Mouse (Mus musculus) gastrocnemius, postnatal 10 days (tissue): Measurements from ENCODE around the gene Nufip1. TPM values are rescaled to one million over a fixed set of nuclear protein-coding genes. Genes with fewer than 3 reads are reported as not detected.

Experiments
- DNase-seq: peaks from one replicate; pipeline ENCODE4 v3.0.0; 2021; ENCODE audit warnings: mixed read lengths
- long read RNA-seq, 2 experiments: library from polyadenylated mRNA; stranded (forward); transcript quantifications; one replicate each; pipeline ENCODE4 v2.0.0; 2021
- total RNA-seq, 2 experiments: library from RNA; stranded (reverse); gene quantifications; 2 replicates each; pipeline ENCODE4 v1.2.3; 2021

Nufip1 gene
- total RNA-seq = 1 to 10 TPM; 4.5 to 4.8 TPM
- long read RNA-seq, experiment 1, transcript Nufip1-201 (10 exons, 3,974 nt) = major isoform, 11 of 11 reads
- long read RNA-seq, experiment 1, partial matches to known transcripts = 0 of 11 reads
- long read RNA-seq, experiment 1, other reads (novel, unspliced or antisense) = 0 of 11 reads
- long read RNA-seq, experiment 2, transcript Nufip1-201 (10 exons, 3,974 nt) = major isoform, 13 of 15 reads
- long read RNA-seq, experiment 2, partial matches to known transcripts = 0 of 15 reads
- long read RNA-seq, experiment 2, other reads (novel, unspliced or antisense) = 2 of 15 reads

DNA sequence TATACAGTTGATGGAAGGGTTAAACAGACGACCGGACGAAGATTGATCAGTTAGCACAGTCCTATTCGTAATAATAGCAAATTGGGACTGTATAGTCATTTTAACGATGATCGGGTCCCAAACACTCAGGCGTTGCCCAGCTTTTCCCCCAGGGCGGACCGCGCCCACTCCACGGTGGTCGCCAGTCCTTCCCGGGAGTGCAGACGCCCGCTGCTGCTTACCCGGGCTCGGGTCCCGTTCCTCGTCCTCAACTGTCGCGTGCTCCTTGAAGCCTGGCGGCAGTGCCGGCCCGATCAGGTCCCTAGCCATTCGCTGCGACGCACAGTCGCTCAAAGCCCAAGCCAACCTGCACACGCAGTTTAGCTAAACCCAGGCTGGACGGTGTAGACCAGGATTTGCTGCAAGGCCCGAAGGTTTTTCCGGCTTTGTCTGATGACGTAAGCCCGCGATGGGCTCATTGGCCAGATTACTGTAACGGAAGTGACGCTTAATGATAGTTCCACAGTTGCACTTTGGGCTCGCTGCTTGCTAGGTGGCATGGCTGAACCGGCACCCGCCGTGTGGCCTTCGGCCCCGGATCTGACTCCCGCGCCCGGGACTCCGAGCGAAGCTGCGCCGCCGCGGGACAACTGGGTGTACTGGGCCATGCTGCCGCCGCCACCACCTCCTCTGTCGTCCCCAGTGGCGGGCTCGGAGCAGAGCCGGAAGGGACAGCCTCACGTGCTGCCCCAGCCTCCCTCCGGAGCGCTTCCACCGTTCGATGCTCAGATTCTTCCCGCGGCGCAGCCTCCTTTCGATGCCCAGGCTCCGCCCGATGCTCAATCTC is at the start of gene Nufip1, which contains the start of gene Gpalpp1:
Gene Nufip1, plus strand, starts transcription at position 496 of the 826 bp plus-strand sequence.
Gene Gpalpp1, minus strand, starts transcription at position 365 of the 826 bp plus-strand sequence.
- DNase-seq = peak; percentile 76

DNA sequence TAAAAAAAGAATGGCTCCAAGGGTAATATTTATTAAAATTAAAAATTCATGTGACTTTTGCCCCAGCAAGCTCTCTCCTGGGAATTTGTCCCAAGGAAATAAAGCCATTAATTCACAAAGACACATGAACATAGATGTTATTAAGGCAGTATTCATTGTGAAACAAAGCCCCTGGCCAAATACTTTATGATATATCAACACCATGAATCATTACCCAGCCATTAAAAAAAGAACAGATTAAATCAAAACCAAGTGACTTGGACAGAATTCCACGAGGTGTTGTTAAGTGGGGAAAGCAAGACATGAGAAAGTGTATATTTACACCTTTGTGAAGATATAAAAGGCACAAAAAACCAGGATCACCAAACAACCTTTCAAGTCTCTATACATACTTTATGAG is 43.5 kb upstream of the Nufip1 start:
- no peak for DNase-seq

DNA sequence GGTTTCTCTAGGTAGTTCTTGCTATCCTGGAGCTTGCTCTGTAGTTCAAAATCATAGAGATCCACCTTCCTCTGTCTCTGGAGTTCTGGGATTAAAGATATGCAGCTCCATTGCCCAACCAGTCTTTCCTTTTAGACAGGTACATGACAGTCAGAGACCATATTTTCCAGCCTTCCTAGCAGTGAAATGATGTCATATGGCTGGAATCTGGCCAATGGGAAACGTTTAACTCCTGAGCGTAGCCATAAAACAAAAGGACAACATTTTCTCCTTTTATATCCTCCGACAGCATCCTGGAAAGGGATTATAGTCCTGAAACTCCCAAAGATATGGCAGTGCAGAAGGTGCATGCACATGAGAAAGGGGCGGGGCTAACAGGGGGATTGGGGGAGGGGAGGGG is 42.4 kb upstream of the Nufip1 start:
- no peak for DNase-seq

DNA sequence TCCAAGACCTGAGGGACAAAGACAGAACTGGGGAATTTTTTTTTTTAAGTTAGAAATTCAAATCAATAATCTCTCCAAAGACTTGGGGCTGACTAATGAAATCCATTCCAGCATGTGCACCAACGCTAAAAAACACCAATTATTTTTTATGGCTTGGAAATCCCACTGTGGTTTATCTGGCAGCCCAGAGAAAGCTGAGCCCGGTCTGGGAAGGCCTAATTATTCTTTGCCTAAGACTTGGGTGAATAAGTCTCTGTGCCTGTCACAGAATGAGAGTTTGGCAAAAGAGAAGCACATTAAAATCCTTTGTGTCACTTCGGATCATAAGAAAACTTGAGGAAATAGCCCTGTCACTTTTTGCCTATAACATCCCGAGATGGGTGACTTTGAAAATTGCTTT is 41.4 kb upstream of the Nufip1 start:
- DNase-seq = no peak

DNA sequence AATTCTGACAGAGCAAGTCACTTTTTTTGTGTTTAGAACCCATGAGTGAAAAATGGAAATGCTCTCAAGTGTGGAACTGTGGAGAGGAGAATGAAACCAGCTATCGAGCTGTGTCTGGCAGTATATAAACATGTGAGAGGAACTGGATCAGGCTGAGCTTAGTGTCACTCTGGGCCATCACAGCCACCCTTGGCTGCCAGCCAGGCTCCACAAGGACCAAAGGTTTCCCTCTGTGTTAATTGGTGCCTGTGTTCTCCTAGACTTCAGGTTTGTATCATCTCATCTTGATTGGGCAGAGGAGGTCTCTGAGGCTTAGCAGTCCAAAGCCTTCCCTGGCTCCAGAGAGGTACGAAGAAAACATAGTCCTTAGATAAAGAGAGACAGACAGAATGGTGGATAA is 38.1 kb upstream of the Nufip1 start:
- DNase-seq = no peak

DNA sequence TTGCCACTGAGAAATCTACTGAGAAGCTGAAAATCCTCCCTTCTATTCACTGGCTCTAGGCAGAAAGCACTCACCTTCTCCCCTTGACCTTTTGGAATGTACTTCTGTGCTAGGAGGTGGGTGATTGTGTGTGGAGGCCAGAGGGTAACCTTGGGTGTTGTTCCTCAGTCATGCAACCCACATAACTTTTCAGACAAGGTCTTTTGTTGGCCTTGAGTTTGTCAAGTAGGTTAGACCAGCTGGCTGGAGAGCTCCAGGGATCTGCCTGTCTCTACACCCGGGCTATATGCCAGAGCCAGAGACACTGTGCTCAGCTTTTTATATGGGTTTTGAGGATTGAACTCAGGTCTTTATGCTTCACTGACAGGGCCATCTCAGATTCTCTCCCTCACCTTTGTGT is 36.5 kb upstream of the Nufip1 start:
- no peak for DNase-seq

DNA sequence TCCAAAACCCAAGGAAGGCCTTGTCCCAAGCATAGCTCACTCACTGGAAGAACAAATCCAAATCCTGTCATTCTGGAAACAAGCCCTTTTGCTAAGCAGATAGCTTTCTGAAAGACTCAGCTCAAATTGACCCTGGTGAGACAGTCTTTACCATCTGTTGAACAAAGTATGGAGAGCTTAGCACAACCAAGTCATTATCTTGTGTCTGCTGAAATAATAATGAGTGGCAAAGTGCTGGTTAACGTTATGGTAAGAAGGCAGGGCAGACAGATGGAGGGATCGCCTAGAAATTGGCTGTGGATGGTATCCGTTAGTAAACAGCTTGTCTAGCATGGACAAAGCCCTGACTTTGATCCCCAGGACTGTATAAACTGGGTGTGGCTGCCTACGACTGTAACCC is 35.0 kb upstream of the Nufip1 start:
- DNase-seq = no peak

DNA sequence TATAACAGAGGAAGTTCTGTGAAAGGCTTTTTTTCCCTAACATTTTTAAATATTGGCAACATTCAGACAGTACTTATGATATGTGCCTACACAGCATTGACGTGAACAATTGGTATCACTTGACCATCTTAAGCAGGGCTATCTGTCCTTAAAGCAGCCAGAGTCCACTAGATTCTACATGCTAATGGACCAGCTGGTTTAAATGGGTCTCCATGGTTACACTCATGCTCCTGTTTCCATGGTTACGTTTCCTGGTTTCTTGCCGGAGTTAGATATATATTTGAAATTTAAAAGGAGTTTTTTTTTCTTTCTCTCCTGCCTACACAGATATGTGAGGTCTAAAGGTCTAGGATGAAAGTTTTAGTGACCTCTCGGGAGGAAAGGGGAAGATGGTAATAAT is 34.1 kb upstream of the Nufip1 start:
- no peak for DNase-seq

DNA sequence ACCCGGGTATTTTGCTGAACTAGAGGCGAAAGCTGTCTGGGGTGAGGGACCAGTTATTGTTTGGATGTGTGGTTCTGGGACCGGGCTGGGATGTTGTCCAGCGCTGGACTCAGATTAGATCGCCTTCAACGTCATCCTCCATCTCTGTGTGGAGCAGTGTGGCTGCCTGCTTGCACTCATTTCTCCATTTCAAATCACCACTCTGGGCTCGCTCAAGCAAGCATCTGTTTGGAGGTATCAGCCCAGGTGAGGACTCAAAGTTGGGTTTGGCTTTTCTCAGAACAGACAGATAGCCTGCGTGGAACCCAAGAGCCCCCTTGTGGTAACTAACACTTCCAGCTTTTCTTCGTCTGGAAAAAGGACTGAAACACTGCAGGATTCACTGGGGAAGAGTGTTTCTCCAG is 33.6 kb upstream of the Nufip1 start:
- peak; percentile 25 for DNase-seq

DNA sequence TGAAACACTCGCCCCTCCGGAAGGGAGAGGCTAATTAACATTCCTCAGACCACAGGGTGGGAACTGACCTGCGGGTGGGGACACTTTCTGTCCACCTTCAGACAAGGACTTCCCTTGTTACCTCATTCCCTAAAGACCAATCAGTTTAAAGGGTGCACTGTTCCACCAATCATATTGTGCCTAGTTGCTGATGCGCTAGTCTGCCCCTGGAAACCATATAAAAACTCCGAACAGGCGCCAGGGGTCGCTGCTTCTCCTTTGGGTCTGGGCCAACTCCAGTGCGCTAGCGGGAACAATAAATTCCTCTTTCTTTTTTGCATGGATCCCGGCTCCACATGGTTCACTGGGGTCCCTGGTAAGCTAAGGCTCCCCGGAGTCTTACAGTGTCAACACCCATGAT is 29.2 kb upstream of the Nufip1 start:
- DNase-seq = peak; percentile 30

DNA sequence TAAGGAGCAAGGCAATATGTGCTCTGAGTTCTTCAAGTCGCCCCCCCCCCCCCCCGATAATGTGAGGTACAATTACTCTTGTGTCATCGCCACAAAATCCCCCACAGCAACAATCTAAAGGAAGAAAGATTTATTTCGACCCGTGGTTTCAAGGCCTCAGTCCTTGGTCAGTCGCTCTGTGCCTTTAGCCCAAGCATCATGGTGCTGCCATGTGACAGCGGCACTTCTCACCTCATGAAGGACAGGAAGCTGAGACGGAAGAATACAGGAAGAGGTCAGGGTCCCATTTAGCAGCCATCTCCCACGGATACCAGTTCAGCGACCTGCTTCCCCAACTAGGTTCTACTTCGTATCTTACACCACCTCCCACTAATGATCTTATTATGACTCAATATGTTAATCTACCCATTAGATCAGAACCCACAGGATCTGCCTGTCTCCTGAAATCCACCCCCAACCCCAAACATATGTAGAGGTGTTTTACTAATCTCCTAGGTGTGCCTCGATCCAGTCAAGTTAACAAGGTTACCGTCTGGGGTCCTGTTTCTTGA is 28.5 kb upstream of the Nufip1 start:
- no peak for DNase-seq

DNA sequence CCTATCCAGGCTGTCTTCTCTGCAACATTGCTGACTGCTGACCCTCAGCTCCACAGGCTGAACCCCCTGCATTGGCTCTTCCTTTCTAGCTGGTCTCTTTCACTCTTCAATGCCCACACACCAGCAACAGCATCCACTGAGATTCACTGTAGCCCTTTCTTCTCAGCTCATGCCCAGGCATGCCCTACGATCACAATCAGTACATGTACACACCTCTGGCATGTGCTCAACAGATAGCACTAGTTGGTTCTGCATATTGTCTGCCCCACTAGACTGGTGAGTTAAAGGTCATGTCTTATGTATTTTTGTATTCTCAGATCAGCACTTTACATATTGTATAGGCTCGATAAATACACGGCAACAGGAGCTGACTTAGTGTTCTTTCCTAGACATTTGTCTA is 26.5 kb upstream of the Nufip1 start:
- no peak for DNase-seq

DNA sequence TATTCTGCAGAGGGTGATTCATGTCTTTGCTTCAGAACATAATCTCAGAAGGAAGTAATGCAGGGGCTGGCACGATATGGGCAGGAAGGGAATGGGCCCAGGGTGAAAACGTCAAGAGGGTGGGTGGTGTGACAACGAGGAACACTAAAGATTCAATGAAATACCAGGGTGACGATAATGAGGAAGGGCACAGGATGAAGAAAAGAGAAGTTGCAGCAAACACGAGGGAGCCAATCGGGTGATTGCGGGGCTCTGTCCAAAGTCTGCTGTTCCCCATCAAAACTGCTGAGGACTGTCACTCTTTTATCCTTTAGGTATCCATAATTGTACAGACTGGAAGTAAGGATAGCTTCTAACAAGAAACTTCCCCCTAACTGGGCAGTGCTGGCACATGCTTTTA is 13.4 kb upstream of the Nufip1 start:
- DNase-seq = no peak

DNA sequence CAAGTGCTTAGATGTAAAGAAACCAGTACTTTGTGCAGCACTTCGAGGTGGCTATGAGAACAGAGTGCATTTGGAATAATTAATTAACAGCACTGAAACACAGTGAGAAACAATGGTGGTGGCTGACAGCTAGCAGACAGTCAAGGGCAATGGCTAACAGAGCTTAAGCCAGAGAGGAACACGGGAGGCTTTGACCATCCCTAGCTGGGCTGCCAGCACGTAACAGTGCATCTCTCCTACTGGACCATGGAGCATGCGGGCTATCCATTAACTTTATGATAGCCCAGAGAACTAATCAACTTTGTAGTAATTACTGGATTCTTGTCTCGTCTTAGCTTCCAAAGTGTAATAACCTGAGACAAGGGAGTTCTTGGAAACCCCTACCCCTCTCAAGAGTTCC is 12.9 kb upstream of the Nufip1 start:
- no peak for DNase-seq

DNA sequence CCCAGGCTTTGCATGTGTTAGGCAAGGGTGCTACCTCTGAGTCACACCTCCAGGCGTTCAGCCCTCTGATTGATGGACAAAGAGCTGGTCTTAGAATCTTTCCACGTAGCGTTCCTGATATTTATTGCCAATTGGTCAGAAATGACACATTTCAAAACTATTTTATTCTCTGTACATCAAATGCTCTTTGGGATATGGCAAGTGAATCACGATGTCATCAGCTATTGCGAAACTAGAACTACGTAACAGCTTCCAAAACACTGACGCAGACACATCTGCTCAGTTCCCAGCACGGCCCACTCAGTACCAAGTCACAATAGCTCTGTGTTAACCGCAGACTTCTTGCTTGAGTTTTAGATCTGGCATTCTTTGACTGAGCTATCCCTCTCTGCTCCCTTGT is 11.1 kb upstream of the Nufip1 start:
- no peak for DNase-seq

DNA sequence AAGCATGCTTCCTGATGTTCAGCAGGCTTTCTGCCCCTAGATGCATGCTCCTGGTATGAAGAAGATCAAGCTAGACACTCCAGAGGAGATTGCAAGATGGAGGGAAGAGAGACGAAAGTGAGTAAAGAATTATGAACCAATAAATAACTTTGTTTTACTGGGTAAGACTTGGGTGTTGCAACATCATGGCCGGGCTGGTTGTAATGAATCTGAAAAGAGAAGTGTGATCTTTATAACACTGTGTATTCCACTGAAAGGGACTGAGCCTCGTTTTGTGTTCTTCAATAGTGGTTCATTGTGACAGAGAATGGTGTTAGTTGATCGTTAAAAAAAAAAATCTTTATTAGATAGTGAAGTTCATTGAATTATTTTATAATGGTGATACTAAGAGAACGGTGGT is 5.1 kb downstream of the Nufip1 start:
- DNase-seq = no peak

DNA sequence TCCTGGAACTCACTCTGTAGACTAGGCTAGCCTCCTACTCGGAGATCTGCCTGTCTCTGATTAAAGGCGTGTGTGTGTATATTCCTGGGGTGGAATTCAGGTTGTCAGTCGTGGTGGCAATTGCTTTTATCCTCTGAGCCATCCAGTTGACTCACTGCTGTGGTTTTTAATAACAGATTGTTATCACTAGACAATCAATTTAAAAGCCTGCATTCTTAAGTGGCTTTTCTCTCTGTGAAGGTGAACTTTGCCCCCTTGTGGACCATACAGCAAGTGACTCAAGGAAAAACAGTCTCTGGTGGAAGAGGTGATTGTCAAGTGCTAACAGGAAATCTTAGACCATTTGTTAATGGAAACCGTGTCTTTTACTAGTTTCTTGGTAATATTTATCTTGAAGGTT is 8.3 kb downstream of the Nufip1 start:
- no peak for DNase-seq

DNA sequence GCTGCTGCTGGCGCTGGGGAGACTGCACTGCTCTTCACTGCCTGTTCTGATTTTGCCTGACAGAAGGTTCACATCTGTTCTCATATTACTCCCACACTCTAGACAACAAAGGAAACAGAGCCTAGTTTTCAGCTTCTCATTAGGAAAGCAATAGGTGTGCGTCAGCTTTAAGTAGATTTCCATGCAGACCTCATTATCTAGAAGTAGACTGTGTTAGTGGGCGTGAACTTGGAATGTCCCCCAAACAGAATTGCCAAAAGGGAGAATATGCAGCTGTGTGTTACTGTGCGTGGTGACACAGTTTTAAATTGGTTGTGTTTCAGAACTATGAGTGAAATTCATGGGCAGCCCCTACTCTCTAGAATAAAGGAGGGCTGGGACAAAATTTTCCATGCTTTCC is 9.8 kb downstream of the Nufip1 start:
- no peak for DNase-seq

DNA sequence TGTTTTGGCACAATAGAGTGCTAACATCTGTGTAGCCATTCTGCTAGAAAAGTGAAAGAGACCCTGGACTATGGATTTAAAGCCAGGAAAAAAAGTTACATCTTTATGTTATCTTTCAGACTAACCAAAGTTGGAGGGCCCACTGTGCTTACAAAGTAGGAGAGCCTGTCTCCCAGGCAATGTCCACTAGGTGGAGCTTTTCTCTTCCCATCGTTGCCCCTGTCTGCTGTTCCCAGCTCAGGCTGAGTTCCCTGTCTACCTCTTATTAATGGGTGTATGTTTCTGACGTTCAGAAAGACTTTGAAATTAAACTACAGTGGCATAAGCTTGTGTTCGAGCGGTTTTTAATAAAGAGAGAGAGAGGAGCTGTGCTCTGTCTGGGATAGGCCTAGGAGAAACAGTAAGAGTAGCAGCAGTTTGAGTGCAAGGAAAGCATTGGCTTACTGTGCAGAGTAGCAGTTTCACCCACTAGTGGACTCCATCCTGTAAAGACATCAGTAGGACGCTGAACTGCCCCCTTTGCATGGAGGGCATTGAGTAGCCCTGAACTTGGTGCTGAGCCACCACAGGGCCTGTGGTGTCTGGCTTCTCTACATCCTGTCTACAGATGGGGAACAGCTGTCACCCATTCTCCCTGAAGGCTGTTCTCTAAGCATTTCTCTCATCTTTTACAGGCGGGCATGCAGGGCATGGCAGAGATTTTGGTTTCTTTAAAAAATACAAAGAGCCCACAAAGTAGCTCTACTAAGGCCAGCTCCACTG is 11.4 kb downstream of the Nufip1 start:
- peak; percentile 33 for DNase-seq

DNA sequence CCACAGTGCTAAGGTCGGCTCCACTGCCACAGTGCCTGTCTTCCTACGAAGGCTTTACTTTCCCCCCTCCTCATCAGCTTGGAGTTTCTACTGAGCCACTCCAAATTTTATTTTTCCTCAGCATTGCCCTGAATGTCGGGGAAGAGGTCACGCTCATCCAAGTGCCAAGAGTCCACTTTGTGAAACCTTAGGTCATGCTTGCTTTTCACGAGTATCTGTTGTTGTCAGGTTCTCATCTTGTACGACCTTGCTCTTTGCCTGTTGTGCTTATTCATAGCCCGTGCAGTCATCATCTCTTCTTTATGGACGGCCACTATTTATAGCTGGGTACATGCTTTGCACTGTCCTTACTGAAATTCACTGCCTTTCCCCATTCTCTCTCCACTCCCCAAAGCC is 12.0 kb downstream of the Nufip1 start:
- no peak for DNase-seq

DNA sequence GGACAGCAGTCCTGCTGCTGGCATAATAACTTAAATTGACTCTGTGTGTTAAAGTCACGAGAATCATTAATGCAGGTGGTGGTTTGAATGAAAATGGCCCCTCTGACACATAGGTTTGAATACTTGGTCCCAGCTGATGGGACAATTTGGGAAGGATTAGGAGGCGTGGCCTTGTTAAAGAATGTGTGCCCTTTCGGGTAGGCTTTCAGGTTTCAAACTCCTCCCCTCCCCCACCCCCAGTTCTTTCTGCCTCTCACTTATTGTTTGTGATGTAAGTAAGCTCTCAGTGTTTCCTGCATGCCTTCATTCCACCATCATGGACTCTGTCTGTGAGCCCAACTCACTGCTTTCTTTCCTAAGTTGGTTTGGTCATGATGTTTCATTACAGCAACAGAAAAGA is 16.6 kb downstream of the Nufip1 start:
- no peak for DNase-seq

DNA sequence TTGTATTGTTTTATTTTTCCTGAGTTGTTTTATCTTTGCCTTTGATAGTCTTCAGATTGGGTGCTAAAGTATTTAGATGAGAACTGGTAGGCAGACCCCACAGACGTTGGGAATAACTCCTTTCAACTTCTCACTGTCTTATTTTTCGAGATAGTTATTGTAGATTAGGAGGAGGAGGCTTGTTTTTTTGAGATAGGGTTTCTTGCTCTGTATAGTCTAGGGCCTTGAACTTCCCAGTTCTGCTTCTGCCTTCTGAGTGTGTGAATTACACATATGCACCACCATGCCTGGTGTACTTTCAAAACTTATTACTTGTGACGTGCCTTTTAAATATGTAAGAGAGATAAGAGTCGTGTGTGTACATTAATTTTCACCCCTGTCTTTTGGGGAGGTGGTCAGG is 17.5 kb downstream of the Nufip1 start:
- DNase-seq = no peak

DNA sequence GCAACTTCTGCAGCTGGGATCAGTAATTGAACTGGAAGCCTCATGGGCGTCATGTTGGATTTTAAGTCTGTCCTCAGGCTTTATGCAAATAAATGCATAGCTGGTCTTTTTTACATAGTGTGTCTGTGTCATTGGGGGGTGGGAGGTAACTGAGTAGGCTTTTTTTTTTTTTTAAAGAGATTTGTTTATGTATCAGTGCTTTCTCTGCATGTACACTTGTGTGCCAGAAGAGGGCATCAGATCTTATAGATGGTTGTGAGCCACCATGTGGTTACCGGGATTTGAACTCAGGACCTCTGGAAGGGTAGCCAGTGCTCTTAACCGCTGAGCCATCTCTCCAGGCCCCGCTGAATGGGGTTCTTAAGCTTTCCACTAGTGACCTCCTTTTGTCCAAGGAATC is 24.3 kb downstream of the Nufip1 start:
- DNase-seq = no peak
